Mouse (Mus musculus) inflammation-experienced regulatory T-cells, adult 6 months (primary cell): ENCODE measurements around the gene AU021092. TPM values are rescaled to one million over a fixed set of nuclear protein-coding genes. Genes with fewer than 3 reads are reported as not detected.
"Not testable (repeated sequence)": the region's sequence is repeated elsewhere in the genome, so short reads cannot be mapped to it uniquely, and the experiment has no call there.

ENCODE experiments used
- ATAC-seq: one replicate; pipeline ENCODE4 v1.8.0; 2017
- polyA plus RNA-seq, 3 experiments: library from polyadenylated mRNA; unstranded; fragments of 100-300 nt; shearing (Covaris generic); gene quantifications; one replicate each; pipeline ENCODE4 v1.2.1; 2017

AU021092 gene
- polyA plus RNA-seq: not detected

GRCm38 (mm10) chr16:5222140-5222539 is at the start of gene AU021092:
Gene AU021092 (minus strand): TSS chr16:5222299.
- no peak for ATAC-seq

GRCm38 (mm10) chr16:5271411-5272035 is 49.4 kb upstream of the AU021092 start:
- no peak for ATAC-seq

DNA sequence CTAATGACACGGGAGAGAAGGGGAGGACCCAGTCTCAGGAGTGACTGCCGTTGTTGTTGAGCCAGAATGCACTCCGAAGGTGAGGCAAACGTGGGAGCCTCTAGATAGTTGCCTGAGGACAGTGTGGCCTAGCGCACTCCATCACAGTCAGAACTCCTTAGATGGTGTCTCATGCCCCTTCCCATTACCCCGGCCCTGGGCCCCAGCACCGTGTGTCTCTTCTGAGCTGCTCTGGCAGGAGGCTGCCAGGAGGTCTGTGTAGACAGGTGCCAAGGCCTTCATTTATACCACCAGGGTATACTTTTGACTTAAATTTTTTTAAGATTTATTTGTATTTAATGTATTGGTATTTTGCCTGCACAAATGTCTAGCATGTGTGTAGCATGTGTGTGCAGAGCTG is 41.8 kb upstream of the AU021092 start:
- no peak for ATAC-seq

GRCm38 (mm10) chr16:5263156-5263555 is 41.1 kb upstream of the AU021092 start:
- ATAC-seq: no peak

- ATAC-seq: peak; percentile 87
Measured at GRCm38 (mm10) chr16:5255779-5256496, 33.8 kb upstream of the AU021092 start, which contains the start of gene Eef2kmt. Gene Eef2kmt (minus strand): TSS chr16:5255983.

DNA sequence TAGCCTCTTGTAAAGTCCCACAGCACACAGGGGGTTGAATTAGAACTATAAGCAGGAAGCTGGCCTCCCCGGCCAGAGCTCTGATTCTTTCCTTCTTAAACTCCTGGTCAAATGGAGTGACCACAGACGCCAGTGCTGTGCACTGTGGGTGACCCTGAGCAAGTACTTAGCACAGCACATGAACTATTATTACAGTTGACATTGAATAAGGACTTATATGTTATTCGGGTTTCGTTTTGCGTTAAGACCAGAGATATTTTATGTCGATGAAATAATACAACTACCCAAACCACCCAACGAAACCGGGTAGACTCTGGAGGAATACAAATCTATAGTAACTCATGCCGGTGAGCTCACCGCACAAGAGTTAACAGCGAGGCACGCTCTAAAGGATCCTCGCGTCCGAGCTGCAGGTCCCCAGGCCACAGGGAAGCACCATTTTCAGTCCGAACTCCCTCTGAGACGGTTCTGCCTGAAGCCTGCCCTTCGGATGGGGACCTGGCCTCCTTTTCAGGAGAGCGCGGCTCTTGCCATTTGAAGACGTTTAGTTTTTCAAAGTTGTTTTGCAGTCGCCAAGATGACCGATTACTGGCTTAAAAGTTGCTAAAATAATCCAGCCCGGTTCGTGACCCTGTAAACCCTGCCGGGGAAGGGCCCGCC is 33.1 kb upstream of the AU021092 start:
- ATAC-seq: no peak

- peak; percentile 69 for ATAC-seq
Measured at GRCm38 (mm10) chr16:5254346-5255025, 32.4 kb upstream of the AU021092 start.

GRCm38 (mm10) chr16:5252260-5252659 is 30.2 kb upstream of the AU021092 start:
- ATAC-seq: no peak

GRCm38 (mm10) chr16:5250891-5251290 is 28.8 kb upstream of the AU021092 start:
- no peak for ATAC-seq

- ATAC-seq: peak; percentile 79
Measured at GRCm38 (mm10) chr16:5244411-5244810, 22.3 kb upstream of the AU021092 start.

GRCm38 (mm10) chr16:5242882-5243281 is 20.8 kb upstream of the AU021092 start:
- ATAC-seq: no peak

- no peak for ATAC-seq
Measured at GRCm38 (mm10) chr16:5242355-5242754, 20.3 kb upstream of the AU021092 start.

- ATAC-seq: peak; percentile 97
Measured at GRCm38 (mm10) chr16:5233418-5234313, 11.6 kb upstream of the AU021092 start, which contains the start of gene Alg1. Gene Alg1 (plus strand): TSS chr16:5233621.

GRCm38 (mm10) chr16:5232982-5233381 is 10.9 kb upstream of the AU021092 start:
- no peak for ATAC-seq

- ATAC-seq: not testable (repeated sequence)
Measured at GRCm38 (mm10) chr16:5228103-5228502, 6.0 kb upstream of the AU021092 start.

- ATAC-seq: not testable (repeated sequence)
Measured at GRCm38 (mm10) chr16:5227501-5227900, 5.4 kb upstream of the AU021092 start.

- ATAC-seq: not testable (repeated sequence)
Measured at GRCm38 (mm10) chr16:5226534-5226933, 4.4 kb upstream of the AU021092 start.

GRCm38 (mm10) chr16:5221403-5221802 is 696 bp downstream of the AU021092 start:
- no peak for ATAC-seq

GRCm38 (mm10) chr16:5217341-5218133 is 4.6 kb downstream of the AU021092 start:
- ATAC-seq: no peak

GRCm38 (mm10) chr16:5216686-5217085 is 5.4 kb downstream of the AU021092 start:
- ATAC-seq: no peak

GRCm38 (mm10) chr16:5214126-5214525 is 8.0 kb downstream of the AU021092 start:
- no peak for ATAC-seq
